Mouse (Mus musculus) lung, adult 2 months (tissue): ENCODE results near the gene Gm5431.

ENCODE experiments used
- CTCF ChIP-seq: fragments of 200-500 bp; IDR thresholded peaks from 2 replicates; pipeline ENCODE4 v1.5.1; 2011; ENCODE audit warnings: mild to moderate bottlenecking, low read length, control low read depth; ENCODE audit not compliant: insufficient read depth
- POLR2A ChIP-seq: fragments of 200-500 bp; IDR thresholded peaks from 2 replicates; pipeline ENCODE4 v1.6.1; 2011; ENCODE audit warnings: low read depth, mild to moderate bottlenecking, control low read depth, low read length, borderline replicate concordance; ENCODE audit errors: extremely low read depth

DNA sequence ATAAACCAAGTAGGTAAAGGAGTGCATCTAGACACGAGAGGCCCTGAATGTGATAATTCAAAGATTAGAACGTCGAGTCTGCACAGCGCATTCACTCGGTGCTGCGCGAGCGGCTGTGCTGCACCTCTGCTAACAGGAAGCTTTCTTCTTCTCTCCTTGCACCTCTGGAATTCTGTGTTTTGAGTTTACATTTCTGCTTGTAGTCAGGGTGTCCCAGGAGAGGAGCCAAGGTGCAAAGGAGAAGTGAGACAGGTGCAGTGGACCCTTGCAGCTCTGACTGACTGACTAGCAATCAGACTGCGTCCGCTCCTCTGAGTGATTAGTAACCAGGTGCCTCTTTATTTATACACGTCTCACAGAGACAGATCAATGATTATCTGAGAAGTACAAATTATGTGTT is 58.8 kb downstream of the Gm5431 start:
- no peak for TF ChIP-seq POLR2A
- no peak for TF ChIP-seq CTCF
